Mouse (Mus musculus) left cerebral cortex, postnatal 10 days (tissue): ENCODE measurements around the gene Akap2. TPM values are rescaled to one million over a fixed set of nuclear protein-coding genes. Genes with fewer than 3 reads are reported as not detected.

ENCODE experiments used
- DNase-seq, 2 experiments: peaks; one replicate each; pipeline ENCODE4 v3.0.0; 2021 to 2022; ENCODE audit warnings: low spot score in 2 of 2, mixed read lengths in 1 of 2; ENCODE audit errors: extremely low spot score in 1 of 2
- intact Hi-C: fragments of 180-260 bp; cut with DNase I; formaldehyde crosslinking; loops from one replicate; pipeline ENCODE4 v1.15.1; 2025
- total RNA-seq, 2 experiments: library from RNA; stranded (reverse); gene quantifications; 2 replicates each; pipeline ENCODE4 v1.2.3; 2021

Gene Akap2
- total RNA-seq, 2 experiments from 2014 or later, result 36.2 to 38.9 TPM

DNA sequence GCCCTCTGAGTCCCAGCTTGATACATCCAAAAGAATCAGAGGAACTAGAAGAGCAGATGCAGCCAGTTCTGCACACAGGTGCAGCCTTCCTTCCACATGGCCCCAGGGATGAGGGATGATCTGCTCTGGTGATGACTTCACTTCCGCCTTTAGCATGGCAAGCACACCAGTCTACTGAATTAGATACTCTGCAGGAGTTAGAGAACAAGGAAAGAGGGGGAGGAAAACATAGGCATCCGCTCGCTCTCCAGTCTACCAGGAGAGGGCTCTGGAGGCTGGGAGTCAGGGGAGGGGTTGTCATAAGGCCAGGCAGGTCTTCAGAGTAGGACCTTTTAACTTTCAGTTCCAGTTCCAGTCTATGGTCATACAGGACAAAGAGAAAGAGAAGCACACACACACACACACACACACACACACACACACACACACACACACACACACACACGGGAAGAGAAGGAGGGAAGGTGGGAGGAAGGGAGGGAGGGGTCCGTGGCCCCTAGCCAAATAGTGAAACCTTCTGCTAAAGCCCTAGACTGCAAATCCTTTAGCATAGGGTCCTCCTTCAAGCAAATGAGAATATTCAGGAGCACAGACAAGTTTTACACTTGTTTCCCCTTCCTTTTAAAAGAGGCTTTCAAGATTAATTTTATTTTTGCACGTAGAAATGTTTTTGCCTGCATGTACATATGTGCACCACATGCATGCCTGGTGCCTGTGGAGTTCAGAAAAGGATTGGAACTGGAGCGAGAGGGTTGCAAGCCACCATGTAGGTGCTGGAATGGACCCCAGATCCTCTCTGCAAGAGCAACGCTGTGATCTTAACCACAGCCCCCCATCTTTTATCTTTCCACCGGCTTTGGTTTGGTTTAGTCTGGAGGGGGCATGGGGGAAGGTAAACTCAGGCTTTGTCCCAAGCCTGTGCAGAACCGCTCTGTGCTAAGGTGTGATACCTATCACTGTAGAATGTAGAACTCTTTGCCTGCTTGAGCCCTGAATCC lies 197.0 kb downstream of the Akap2 start:
- DNase-seq, result no peak
- intact Hi-C loops, result no loop called here

DNA sequence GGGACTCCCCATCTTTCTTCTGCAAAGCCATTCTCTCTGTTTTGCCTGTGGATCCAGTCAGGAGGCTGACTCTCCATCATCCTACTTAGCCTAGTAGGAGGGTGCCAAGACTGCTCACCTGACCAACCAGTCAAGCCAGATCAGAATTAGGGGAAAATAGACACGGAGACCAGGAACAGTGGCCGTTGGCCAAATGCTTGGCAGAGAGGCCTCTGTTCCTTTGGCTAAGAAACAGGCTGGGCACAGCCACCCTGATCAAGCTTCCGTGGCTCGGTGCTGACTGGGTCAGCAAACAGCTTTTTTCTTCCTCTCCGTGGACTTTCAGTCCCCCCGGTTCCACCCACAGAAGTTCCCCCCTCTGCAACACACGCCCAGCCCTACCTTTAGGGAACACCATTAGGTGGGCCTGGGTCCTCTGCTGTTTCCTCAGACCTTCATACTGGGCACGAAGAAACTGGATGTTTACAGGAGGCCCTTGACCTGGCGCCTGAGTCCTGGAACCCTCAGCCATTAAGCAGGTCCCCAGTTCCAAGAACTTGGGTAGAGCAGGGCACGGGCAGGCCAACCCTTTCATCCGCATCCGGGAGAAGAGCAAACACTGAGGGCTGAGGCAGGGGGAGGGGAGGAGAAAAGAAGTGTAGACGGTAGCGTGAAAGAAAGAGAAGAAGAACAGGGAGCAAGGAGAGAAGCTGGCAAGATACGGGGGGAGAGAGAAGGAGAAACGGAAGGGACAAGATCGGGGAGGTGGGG lies 197.9 kb downstream of the Akap2 start:
- DNase-seq, result peak in 1 of 2 experiments; percentile 27
- intact Hi-C loops, result no loop called here

DNA sequence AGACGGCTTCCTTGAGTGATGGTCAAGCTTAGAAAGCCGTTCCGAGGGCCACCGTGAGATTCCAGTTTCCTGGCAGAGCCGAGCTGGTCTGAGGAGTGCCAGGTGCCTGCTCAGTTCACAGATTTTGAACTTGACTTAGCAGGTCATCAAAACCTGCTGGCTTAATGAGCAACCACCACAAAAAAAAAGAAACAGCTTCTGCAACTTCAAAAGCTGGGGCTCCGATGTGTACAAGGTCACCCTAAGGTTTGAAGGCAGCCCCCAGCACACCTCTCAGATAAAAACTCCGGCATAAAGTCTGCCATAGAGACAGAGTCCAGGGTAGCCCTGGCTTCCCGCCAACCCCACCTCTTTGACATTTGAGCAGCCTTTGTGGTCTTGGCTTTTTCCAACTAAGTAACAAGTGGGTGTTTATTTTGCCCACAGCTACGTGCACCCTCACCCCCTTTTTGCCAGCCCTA lies 198.8 kb downstream of the Akap2 start, which contains the start of gene D630039A03Rik:
D630039A03Rik (minus strand) TSS at position 97 of the 461 bp plus-strand sequence.
- intact Hi-C loops, result no loop called here
- no peak for DNase-seq

DNA sequence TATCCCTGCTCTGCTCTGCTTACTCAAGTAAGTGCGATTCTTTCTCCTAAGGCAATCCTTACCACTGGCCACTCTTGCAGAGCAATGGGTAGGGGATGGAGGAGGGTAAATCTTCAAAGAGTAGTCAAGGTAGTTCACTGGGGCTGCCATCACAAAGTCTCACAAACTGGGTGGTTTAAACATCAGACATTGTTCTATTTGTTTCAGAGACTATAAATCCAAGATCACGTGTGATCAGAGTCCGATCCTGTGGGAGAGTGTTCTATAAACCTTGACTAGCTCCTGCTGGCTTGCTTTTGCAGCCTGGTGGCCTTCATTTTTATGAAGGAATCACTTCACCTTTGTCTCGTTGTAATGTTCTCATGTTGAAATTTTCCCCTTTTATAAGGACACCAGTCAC lies 199.3 kb downstream of the Akap2 start:
- DNase-seq, result no peak
- intact Hi-C loops, result no loop called here

DNA sequence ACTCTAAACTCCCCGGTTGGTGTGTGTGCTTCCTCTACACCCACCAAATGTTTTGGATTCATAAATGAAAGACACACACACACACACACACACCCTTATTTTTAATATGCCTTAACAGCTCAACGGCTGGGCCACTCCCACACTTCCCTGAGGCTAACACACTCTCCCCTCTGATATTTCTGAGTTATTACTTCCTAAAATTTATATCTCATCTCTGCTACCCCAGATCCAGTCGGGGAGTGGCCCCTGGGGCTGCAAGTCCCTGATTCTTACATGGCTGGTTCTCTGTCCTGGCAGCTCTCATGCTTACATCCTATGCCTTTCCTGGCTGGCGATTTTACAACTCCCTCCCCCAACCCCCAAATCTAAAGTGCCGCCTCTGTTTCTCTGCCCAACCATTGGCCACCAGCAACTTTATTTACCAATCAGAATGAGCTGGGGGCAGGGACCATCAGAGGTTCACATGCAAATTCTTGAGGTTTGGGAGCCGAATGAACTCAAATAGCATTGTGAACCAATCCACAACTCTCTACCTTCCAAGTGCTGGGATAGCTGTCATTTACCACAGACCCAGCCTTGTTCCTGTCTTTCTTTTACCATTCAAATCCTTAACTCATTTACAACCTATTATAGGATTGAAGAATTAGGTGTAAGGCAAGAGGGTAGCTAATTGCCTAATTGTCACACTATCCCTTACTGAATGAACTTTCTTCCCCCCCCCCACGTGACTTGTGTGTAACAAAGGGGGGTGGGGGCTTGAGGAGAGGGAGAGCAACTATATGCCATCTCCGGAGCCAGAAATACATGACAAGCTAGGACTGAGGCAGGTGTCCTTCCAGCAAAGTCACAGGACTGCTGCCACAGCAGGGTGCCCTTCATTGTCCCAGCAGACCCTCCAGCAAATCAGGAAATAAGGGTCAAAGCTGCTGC lies 202.3 kb downstream of the Akap2 start:
- intact Hi-C loops, result no loop called here
- no peak for DNase-seq

DNA sequence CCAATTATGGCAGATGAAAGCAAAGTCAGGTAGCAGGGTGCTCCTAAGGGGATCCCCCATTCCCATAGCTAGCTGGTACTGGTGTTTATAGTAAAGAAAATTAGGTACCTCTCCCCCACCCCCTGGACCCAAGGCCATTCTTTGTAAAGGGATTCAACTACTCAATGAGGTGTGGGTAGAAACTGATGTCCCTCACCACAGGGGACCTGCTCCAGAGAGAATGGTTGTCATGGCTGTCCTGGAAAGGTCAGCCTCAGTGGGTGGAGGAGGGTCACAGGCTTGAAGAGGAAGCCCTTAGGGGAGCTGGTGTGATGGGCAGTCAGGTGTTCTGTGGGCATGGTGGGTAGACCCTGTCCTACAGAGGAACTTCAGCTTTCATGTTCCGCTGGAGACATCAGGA lies 203.1 kb downstream of the Akap2 start:
- intact Hi-C loops, result no loop called here
- DNase-seq, result no peak

DNA sequence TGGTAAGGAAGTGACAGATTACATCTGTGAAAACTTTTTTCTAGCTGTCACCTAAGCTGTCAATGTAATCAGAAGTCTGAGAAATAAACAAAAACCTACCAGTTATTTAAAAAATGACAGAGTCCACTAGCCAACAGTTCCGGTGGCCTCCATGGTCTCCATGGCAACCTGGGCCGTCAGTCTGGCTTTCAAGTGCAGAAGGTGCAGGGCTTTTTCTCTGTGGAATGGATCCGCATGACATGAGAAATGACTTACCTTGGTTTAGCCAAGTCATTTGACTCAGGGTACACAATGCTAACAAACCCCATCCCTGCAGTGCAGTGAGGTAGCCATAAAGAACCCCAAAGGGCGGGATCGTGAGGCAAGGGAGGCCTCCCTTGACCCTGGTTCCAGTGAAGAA lies 204.7 kb downstream of the Akap2 start:
- intact Hi-C loops, result no loop called here
- no peak for DNase-seq

DNA sequence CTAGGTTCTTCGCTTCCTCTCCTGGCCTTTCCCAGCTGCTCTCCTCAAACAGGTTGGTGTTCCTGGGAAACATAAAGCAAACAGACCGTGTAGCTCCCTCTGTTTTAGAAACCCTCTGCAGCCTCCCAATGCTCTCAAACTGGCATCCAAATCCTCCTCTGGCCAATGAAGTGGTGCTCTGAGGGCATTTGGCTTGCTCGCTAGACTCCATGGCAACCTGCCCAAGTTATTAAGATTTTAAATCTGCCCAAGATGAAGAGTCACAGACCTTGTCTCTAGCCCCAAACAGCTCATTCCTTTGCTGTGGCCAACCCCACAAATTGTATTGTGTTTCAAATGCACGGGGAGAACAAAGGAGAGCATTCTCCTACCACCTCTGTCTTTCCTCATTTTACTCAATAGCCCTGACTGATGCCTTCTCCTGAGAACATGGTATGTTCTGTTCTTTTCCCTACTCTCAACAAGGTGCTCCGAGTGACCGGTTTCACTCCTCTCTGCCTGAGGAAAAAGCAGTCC lies 207.2 kb downstream of the Akap2 start:
- intact Hi-C loops, result no loop called here
- DNase-seq, result no peak

DNA sequence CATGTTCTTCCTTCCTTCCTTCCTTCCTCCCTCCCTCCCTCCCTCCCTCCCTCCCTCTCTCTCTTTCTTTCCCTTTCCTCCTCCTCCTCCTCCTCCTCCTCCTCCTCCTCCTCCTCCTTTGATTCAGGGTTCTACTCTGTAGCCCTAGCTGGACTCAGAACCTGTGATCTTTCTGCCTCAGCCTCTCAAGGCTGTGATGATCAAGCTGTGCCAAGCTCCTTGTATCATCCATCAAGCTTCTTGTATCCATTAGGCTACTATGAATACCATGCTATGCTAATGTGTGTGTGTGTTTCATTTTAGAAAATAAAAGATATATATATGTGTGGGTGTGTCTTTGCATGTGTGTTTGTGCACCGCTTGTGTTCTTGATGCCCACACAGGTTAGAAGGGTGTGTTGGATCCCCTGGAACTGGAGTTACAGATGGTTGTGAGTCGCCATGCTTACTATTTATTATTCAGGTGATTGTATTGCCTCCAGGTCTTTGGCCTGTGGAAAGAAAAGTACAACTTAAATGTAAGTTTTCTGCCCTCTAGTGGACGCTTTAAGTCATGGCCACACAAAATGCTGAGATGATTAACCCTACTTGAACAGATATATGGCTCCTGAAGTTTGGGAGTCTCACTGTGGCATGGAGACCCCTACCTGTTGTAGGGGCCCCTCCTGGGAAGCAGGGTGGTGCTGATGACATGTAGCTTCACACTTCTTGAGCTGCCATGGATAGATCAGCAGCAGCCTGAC lies 210.2 kb downstream of the Akap2 start:
- peak in 1 of 2 experiments; percentile 30 for DNase-seq
- intact Hi-C loops, result no loop called here

DNA sequence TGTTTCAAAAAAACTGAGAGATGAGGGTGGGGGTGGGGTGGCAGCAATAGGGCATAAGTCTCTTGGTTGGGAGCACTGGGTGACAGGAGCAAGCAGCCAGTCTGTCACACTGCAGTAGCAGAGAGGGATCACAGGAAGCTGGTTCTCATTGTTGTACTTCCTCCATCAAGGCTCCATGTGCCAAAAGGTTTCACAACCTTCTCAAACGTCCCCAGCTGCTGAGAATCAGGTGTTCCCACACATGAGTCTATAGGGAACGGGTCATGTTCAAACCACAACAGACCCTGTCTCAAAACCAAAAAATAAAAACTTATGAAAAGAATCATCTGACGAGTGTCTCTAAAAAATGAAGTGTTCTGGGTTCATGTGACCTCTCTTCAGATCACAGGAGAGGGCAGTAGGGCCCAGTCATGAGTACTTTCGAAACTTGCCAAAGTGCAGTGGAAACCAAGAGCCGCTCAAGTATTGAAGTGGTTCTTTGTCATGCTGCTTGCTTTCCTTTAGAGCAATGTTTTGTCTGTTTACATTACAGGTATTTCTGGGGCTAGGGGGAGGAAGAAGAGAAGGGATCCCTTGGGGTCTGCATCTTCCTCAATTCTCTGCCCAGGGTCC lies 213.2 kb downstream of the Akap2 start:
- DNase-seq, result no peak
- intact Hi-C loops, result no loop called here

DNA sequence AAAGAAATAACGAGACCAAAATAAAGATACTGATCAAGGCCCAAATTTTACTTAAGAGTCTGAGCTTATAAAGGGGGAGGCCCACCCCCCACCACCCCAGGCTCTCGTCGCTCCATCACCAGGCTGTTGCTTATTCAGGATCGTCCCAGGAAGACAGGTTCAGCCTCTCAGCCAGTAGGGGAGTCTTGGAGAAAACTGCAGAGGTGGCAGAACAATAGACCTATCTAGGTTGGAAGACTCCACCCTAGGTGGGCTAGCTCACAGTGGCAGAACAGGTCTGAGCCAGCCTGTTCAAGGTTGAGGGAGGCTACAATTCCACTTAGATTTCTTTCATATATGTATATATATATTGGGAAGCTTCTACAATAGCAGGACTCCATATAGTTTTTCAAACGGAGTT lies 216.7 kb downstream of the Akap2 start:
- intact Hi-C loops, result no loop called here
- DNase-seq, result no peak

DNA sequence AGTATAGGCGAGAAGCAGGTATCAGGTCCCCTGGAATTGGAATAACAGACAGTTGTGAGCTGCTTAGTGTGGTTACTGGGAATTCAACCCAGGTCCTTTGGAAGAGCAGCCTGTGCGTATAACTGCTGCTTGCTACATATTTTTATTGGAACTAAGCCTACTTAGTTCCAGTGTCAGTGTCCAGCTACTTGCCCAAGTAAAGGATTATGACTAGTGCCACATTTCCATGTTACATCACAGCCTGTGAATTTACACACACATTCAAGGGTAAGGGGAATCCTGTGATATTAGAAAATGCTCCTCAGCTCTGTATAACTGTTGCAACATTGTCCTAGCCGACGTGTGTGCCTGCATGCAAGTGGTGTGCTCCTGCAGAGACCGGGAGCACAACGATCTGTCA lies 219.8 kb downstream of the Akap2 start:
- intact Hi-C loops, result no loop called here
- no peak for DNase-seq

DNA sequence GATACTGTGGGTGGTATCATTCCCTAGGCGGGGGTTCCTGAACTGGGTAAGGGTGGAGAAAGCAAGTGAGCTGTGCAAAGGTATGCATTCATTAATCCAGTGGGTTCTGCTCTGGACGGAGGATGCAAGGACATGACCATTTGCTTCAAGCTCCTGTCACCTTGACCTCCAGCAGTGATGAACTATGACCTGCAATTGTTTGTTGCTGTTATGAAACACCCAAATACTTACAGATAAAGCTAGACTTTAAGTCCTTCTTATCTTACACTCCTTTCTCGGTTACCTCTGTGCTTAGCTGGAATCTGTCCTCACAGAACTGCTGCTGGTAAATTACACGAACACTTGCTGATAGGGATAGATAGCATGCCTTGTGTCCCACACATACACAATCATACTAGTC lies 223.2 kb downstream of the Akap2 start:
- DNase-seq, result no peak
- intact Hi-C loops, result no loop called here

DNA sequence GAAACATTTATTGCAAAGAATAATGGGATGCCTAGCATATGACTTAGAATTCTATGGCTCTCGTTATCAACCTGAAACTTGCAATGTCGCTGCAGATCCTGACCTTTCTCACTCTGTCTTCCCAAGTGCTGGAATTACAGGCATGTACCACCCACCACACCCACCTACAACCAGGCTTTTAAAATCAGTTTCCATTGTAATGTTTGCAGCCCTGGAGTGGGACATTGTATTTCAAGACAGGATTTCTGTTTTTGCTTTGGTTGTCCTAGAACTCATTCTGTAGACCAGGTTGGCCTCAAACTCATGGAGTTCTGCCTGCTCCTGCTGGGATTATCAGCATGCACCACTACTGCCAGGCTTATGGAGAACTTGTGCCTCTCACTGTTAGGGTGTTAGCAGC lies 225.4 kb downstream of the Akap2 start:
- no peak for DNase-seq
- intact Hi-C loops, result no loop called here
